Mouse (Mus musculus) thymus, adult 2 months (tissue): Measurements from ENCODE around the gene Tmem144. TPM values are rescaled to one million over a fixed set of nuclear protein-coding genes. Genes with fewer than 3 reads are reported as not detected.

Experiments
- DNase-seq: peaks from one replicate; pipeline ENCODE4 v3.0.0; 2021
- H3K27ac ChIP-seq: fragments of 200-500 bp; 2 replicates; pipeline ENCODE4 v1.5.1; 2012; ENCODE audit warnings: low read length, control low read depth; ENCODE audit not compliant: control insufficient read depth, insufficient read depth
- H3K27me3 ChIP-seq: fragments of 200-500 bp; 2 replicates; pipeline ENCODE4 v1.6.1; 2012; ENCODE audit warnings: mild to moderate bottlenecking, low read length, moderate library complexity, mixed read lengths; ENCODE audit not compliant: control insufficient read depth, insufficient read depth
- H3K36me3 ChIP-seq: fragments of 200-500 bp; 2 replicates; pipeline ENCODE4 v1.6.1; 2012; ENCODE audit warnings: mild to moderate bottlenecking, low read length, moderate library complexity; ENCODE audit not compliant: control insufficient read depth, insufficient read depth
- H3K4me1 ChIP-seq: fragments of 200-500 bp; replicated peaks from 2 replicates; pipeline ENCODE4 v1.6.1; 2012; ENCODE audit warnings: low read length; ENCODE audit not compliant: control insufficient read depth, insufficient read depth
- H3K4me3 ChIP-seq: fragments of 200-500 bp; 2 replicates; pipeline ENCODE4 v1.5.1; 2012; ENCODE audit warnings: mild to moderate bottlenecking, low read length, control low read depth, moderate library complexity; ENCODE audit not compliant: control insufficient read depth, insufficient read depth
- CTCF ChIP-seq: fragments of 200-500 bp; IDR thresholded peaks from 2 replicates; pipeline ENCODE4 v1.5.1; 2012; ENCODE audit warnings: mild to moderate bottlenecking, control low read depth, low read length, moderate library complexity, borderline replicate concordance; ENCODE audit not compliant: control insufficient read depth, poor library complexity, insufficient read depth; ENCODE audit errors: extremely low read depth
- POLR2A ChIP-seq: fragments of 200-500 bp; IDR thresholded peaks from 2 replicates; pipeline ENCODE4 v1.6.1; 2012; ENCODE audit warnings: mild to moderate bottlenecking, low read length, control low read depth, moderate library complexity; ENCODE audit not compliant: control insufficient read depth, poor library complexity, insufficient read depth; ENCODE audit errors: extremely low read depth
- WGBS: fragments of 180-500 bp; shearing (Covaris S2); methylation state at CpG from one replicate; pipeline ENCODE4 v1.1.7; 2018; 5-methylcytosine and 5-hydroxymethylcytosine counted together
- polyA plus RNA-seq: library from polyadenylated mRNA; depleted of rRNA; stranded (reverse); fragments of >200 nt; gene quantifications from 2 replicates; pipeline ENCODE4 v1.2.3, GENCODE M21; 2012; rRNA removed

Gene Tmem144
- polyA plus RNA-seq, 1 experiment = 0.38 TPM

DNA sequence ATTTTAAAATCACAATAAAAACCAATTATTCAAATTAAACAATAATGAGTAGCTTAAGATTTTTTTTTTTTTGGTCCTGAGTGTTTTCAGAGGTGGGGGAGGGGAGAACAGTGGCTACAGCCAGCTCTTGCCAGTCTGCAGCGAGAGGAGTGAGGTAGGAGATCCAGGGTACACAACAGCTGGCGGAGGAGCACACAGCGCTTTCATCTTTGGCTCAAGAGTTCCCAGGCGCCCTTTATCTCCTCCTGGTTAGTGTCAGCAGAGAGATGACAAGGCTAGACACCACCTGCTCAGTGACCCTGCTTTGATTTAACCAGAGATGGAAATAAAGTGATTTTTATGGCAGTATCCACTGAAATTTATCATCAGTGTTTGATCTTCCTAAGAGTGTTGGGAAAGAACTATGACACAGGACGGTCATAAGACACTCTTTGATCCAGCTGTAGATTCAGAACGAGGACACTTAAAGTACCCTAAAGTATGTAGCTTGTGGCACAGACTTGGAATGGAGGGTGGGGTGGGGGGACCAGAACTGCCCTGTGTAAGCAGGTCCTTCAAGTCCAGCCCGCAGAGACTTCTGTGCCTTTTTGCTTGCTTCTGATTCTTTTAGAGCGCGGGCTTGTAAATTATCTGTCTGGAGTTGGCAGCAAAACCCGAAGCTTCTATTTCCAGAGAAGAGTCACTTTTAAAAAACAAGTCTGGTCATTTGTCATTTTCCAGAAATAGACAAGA lies 68.8 kb downstream of the Tmem144 start:
- Histone ChIP-seq H3K27ac (no peak overlapping the region), H3K36me3 (no peaks in the 10 kb centered on the region), H3K27me3 (no peaks in the 10 kb centered on the region; the same call in 1 of the 2 replicates), H3K4me1 (no peaks in the 10 kb centered on the region), H3K4me3 (no peak overlapping the region)
- TF ChIP-seq CTCF (no peak), POLR2A (no peak)
- 60% methylated on average over 10 of the region's 10 CpGs for WGBS
- no peak for DNase-seq

DNA sequence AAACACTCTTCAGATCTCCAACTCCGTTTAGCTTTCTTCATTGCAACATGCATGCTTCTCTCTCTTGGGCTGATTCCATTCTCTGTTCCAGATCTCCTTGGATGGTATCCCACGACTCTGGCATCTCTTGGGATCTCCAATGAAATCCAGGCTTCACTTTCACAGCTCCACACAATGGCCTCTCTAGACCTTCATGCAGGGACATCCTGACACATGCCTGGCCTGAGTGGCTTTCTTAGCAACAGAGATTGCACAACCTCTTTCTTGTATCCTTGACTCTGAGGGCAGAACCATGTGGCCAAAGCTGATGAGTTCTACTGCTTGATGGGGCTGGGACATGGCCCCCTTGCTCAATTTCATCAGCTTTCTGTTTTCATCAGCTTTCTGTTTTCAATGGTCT lies 79.9 kb downstream of the Tmem144 start:
- DNase-seq = no peak
- WGBS = 91% methylated on average over 2 of the region's 2 CpGs
- H3K4me3 ChIP-seq = no peak overlapping the region
- H3K36me3 ChIP-seq = no peaks in the 10 kb centered on the region
- no peaks in the 10 kb centered on the region for H3K27me3 ChIP-seq
- H3K4me1 ChIP-seq = no peaks in the 10 kb centered on the region
- no peak overlapping the region for H3K27ac ChIP-seq
- no peak for TF ChIP-seq CTCF
- TF ChIP-seq POLR2A = no peak

Other genes starting within 250 kb of the Tmem144 start
- gene 4930579G24Rik, start 223.7 kb downstream of the Tmem144 start, polyA plus RNA-seq = 8.6 and 12.8 TPM in 2 replicates
- 51.4 and 61.3 TPM in 2 replicates for gene Etfdh, start 223.3 kb downstream of the Tmem144 start, polyA plus RNA-seq
- 0.38 and 0.75 TPM in 2 replicates for gene Rxfp1, start 114.9 kb downstream of the Tmem144 start, polyA plus RNA-seq
- gene Fam198b, start 31.8 kb upstream of the Tmem144 start, polyA plus RNA-seq = 1.3 and 1.5 TPM in 2 replicates